Comparison of ENCODE assay signal across 9 mouse cellular contexts in genomic region chr13:107371616-107372582, GRCm38 (mm10).
A peak's percentile ranks its signal among the peaks of the same experiment; 100 is the strongest.
DNase-seq lines count a peak whose midpoint lies in the region; ATAC-seq and TF ChIP-seq lines count a peak whose summit lies in the region.
"Had no signal": no experiment of that assay in that cellular context is flagged by ENCODE, and none has a peak within 500 bp of the region (broad histone marks: within the 10 kb centered on the region; RNA-seq: fewer than 3 reads in every experiment).

No protein-coding gene starts in this region.

- H3K9me3 ChIP-seq in heart, embryonic 10.5 days: no peaks in the 10 kb centered on the region
- H3K9me3 ChIP-seq in heart, embryonic 15.5 days (replicated peaks): no peaks in the 10 kb centered on the region
- H3K9me3 ChIP-seq in lung, postnatal 0 days (ENCODE audit: low read length): no peaks in the 10 kb centered on the region
- H3K9me3 ChIP-seq in midbrain, embryonic 14.5 days (ENCODE audit: control insufficient read depth, low read length): no peaks in the 10 kb centered on the region

- no peak overlapping the region for H3K27ac ChIP-seq in heart, embryonic 10.5 days
- H3K27ac ChIP-seq in heart, embryonic 15.5 days: no peak overlapping the region
- peak overlapping the region; percentile 27; the same call in 1 of the 2 replicates for H3K27ac ChIP-seq in lung, postnatal 0 days (ENCODE audit: low read length)
- no peak overlapping the region for H3K27ac ChIP-seq in midbrain, embryonic 14.5 days (replicated peaks; ENCODE audit: low read depth, low read length)

- WGBS in heart, embryonic 10.5 days: 35% methylated on average over 17 of the region's 17 CpGs
- WGBS in heart, embryonic 15.5 days: 32% methylated on average over 17 of the region's 17 CpGs
- 25% methylated on average over 17 of the region's 17 CpGs for WGBS in lung, postnatal 0 days
- 45% methylated on average over 17 of the region's 17 CpGs for WGBS in midbrain, embryonic 14.5 days

- H3K4me1 ChIP-seq in heart, embryonic 10.5 days: 0 out of 2 replicates have a peak, but pooled peaks cover 6% of the 10 kb centered on the region
- peaks cover 2% of the 10 kb centered on the region; the same call in 1 of the 2 replicates for H3K4me1 ChIP-seq in heart, embryonic 15.5 days (replicated peaks)
- H3K4me1 ChIP-seq in lung, postnatal 0 days (ENCODE audit: insufficient read depth, low read depth, low read length): no peaks in the 10 kb centered on the region
- no peaks in the 10 kb centered on the region for H3K4me1 ChIP-seq in midbrain, embryonic 14.5 days (ENCODE audit: control insufficient read depth, insufficient read depth, low read length)

- no peaks in the 10 kb centered on the region for H3K27me3 ChIP-seq in heart, embryonic 10.5 days (ENCODE audit: insufficient read depth, poor library complexity, severe bottlenecking)
- no peaks in the 10 kb centered on the region for H3K27me3 ChIP-seq in heart, embryonic 15.5 days
- no peaks in the 10 kb centered on the region for H3K27me3 ChIP-seq in lung, postnatal 0 days (replicated peaks; ENCODE audit: insufficient read depth, low read length)
- no peaks in the 10 kb centered on the region for H3K27me3 ChIP-seq in midbrain, embryonic 14.5 days (ENCODE audit: control insufficient read depth, insufficient read depth, low read length)

- peak overlapping the region; percentile 29; the same call in 1 of the 2 replicates for H3K4me2 ChIP-seq in heart, embryonic 15.5 days
- H3K4me2 ChIP-seq in lung, postnatal 0 days (replicated peaks; ENCODE audit: low read depth, low read length): peak overlapping the region; percentile 40
- H3K4me2 ChIP-seq in midbrain, embryonic 14.5 days (ENCODE audit: low read length): no peak overlapping the region

- H3K9ac ChIP-seq in heart, embryonic 15.5 days: no peak overlapping the region
- H3K9ac ChIP-seq in lung, postnatal 0 days (replicated peaks; ENCODE audit: low read depth): no peak overlapping the region
- H3K9ac ChIP-seq in midbrain, embryonic 14.5 days (replicated peaks; ENCODE audit: low read length): no peak overlapping the region

- ATAC-seq in heart, embryonic 15.5 days (replicated peaks; ENCODE audit: insufficient number of reproducible peaks, insufficient read depth, low FRiP score, low read depth): no peak; the same call in 1 of the 2 replicates
- ATAC-seq in lung, postnatal 0 days: peak; percentile 80
- ATAC-seq in midbrain, embryonic 14.5 days (ENCODE audit: low FRiP score, low TSS enrichment): no peak
- ATAC-seq in CD4-positive, CD25-positive, alpha-beta regulatory T cell, adult 4 months: no peak

- no peak for TF ChIP-seq CTCF in lung, postnatal 0 days (IDR thresholded peaks at IDR 0.05)

- H3K4me3 ChIP-seq in heart, embryonic 10.5 days: peak overlapping the region; percentile 18; the same call in 1 of the 2 replicates
- H3K4me3 ChIP-seq in heart, embryonic 15.5 days: no peak overlapping the region
- H3K4me3 ChIP-seq in lung, postnatal 0 days (ENCODE audit: low read depth, low read length): no peak overlapping the region
- no peak overlapping the region for H3K4me3 ChIP-seq in midbrain, embryonic 14.5 days (replicated peaks; ENCODE audit: low read depth, low read length)
- H3K4me3 ChIP-seq: myocyte had no signal

- peak; percentile 70; the same call in 1 of the 2 replicates for TF ChIP-seq EP300 in lung, postnatal 0 days (IDR thresholded peaks at IDR 0.05)

- DNase-seq in heart, embryonic 10.5 days (ENCODE audit: low spot score): no peak
- DNase-seq in heart, postnatal 36 days: no peak
- DNase-seq in WW6 (ENCODE audit: low read depth, low spot score): peak; percentile 14
- DNase-seq in lung, postnatal 0 days (ENCODE audit: low spot score): peak; percentile 89
- DNase-seq in spleen, postnatal 10 days (ENCODE audit: low spot score in 2 of 2): no peak
- no peak for DNase-seq in midbrain, embryonic 14.5 days

- intact Hi-C loops in heart, postnatal 36 days (cut with DNase I): no loop called here

- H3K36me3 ChIP-seq in heart, embryonic 10.5 days: no peaks in the 10 kb centered on the region
- H3K36me3 ChIP-seq in heart, embryonic 15.5 days: no peaks in the 10 kb centered on the region
- no peaks in the 10 kb centered on the region for H3K36me3 ChIP-seq in lung, postnatal 0 days (ENCODE audit: insufficient read depth, low read length)
- no peaks in the 10 kb centered on the region for H3K36me3 ChIP-seq in midbrain, embryonic 14.5 days (ENCODE audit: control insufficient read depth, insufficient read depth, low read length)

Comparison
In these comparisons a context has a peak if more than half of its experiments do, and no peak if none do; other contexts are left out.
1. DNase-seq: peak in WW6 (single experiment) and lung, postnatal 0 days (single experiment); none in heart, embryonic 10.5 days (single experiment), heart, postnatal 36 days (0 of 2), spleen, postnatal 10 days (0 of 2) and midbrain, embryonic 14.5 days (single experiment).